Mouse (Mus musculus) liver, postnatal 0 days (tissue): ENCODE results near the gene Yy1.

Experiments used
- CTCF ChIP-seq: sonication (generic); IDR thresholded peaks from 2 replicates; pipeline ENCODE4 v1.5.1; 2016; ENCODE audit warnings: antibody characterized with exemption, low read depth
- EP300 ChIP-seq: IDR thresholded peaks from 2 replicates; pipeline ENCODE4 v1.6.1; 2016; ENCODE audit warnings: antibody characterized with exemption, low read depth, mild to moderate bottlenecking

GRCm38 (mm10) chr12:108827641-108828040 is 34.9 kb downstream of the Yy1 start:
- TF ChIP-seq CTCF = no peak
- no peak for TF ChIP-seq EP300
